8 mouse cellular contexts compared by ENCODE assay signal in genomic region chr6:127329191-127330014, GRCm38 (mm10).
DNase-seq lines count a peak whose midpoint lies in the region; ATAC-seq and TF ChIP-seq lines count a peak whose summit lies in the region.

No protein-coding gene starts in this region.

- WGBS in hindbrain, embryonic 14.5 days, result 25% methylated on average over 20 of the region's 20 CpGs
- 8% methylated on average over 20 of the region's 20 CpGs for WGBS in midbrain, embryonic 15.5 days

- peak overlapping the region; percentile 96 for H3K27ac ChIP-seq in layer of hippocampus, adult 2 months
- peak overlapping the region; percentile 80 for H3K27ac ChIP-seq in hindbrain, embryonic 14.5 days
- peak overlapping the region; percentile 75 for H3K27ac ChIP-seq in midbrain, embryonic 15.5 days

- TF ChIP-seq CTCF in layer of hippocampus, adult 2 months (conservative IDR thresholded peaks at IDR 0.05), result no peak

- no peaks in the 10 kb centered on the region for H3K27me3 ChIP-seq in hindbrain, embryonic 14.5 days (ENCODE audit: control insufficient read depth, insufficient read depth, low read length)
- H3K27me3 ChIP-seq in midbrain, embryonic 15.5 days (replicated peaks), result no peaks in the 10 kb centered on the region

- no peak for DNase-seq in layer of hippocampus, adult 2 months (ENCODE audit: low spot score in 2 of 2)
- DNase-seq in layer of hippocampus, adult 18-20 months (ENCODE audit: low spot score in 2 of 2), result no peak
- DNase-seq in embryo, embryonic 11 days, result peak; percentile 63
- no peak for DNase-seq in hindbrain, embryonic 14.5 days (ENCODE audit: low spot score)
- no peak for DNase-seq in natural killer cell, adult 2 months (ENCODE audit: low spot score in 2 of 2)
- DNase-seq in kidney, adult 11 months, result no peak
- no peak for DNase-seq in ovary, postnatal 10 days (ENCODE audit: low spot score)

- peak overlapping the region; percentile 70 for H3K9ac ChIP-seq in hindbrain, embryonic 14.5 days
- peak overlapping the region; percentile 24; the same call in 1 of the 2 replicates for H3K9ac ChIP-seq in midbrain, embryonic 15.5 days

- H3K4me1 ChIP-seq in hindbrain, embryonic 14.5 days (replicated peaks; ENCODE audit: control insufficient read depth, insufficient read depth, low read length), result peaks cover 15% of the 10 kb centered on the region; the same call in 1 of the 2 replicates
- peaks cover 23% of the 10 kb centered on the region for H3K4me1 ChIP-seq in midbrain, embryonic 15.5 days

- no peaks in the 10 kb centered on the region for H3K9me3 ChIP-seq in hindbrain, embryonic 14.5 days (ENCODE audit: control insufficient read depth, low read length)
- H3K9me3 ChIP-seq in midbrain, embryonic 15.5 days, result no peaks in the 10 kb centered on the region

- peak overlapping the region; percentile 62 for H3K4me3 ChIP-seq in layer of hippocampus, adult 2 months
- H3K4me3 ChIP-seq in hindbrain, embryonic 14.5 days (replicated peaks; ENCODE audit: low read length), result peak overlapping the region; percentile 42
- H3K4me3 ChIP-seq in midbrain, embryonic 15.5 days, result peak overlapping the region; percentile 52

- peak overlapping the region; percentile 82 for H3K4me2 ChIP-seq in hindbrain, embryonic 14.5 days (replicated peaks)
- peak overlapping the region; percentile 84 for H3K4me2 ChIP-seq in midbrain, embryonic 15.5 days

- H3K36me3 ChIP-seq in hindbrain, embryonic 14.5 days (replicated peaks; ENCODE audit: control insufficient read depth, insufficient read depth), result no peaks in the 10 kb centered on the region
- H3K36me3 ChIP-seq in midbrain, embryonic 15.5 days (replicated peaks), result no peaks in the 10 kb centered on the region

- peak; percentile 61 for ATAC-seq in hindbrain, embryonic 14.5 days (ENCODE audit: low FRiP score)
- peak; percentile 27 for ATAC-seq in midbrain, embryonic 15.5 days (replicated peaks)
